Mouse (Mus musculus) olfactory bulb, adult 2 months (tissue): ENCODE results near the gene Gm13271.

ENCODE experiments used
- CTCF ChIP-seq: fragments of 200-500 bp; IDR thresholded peaks from 2 replicates; pipeline ENCODE4 v1.5.1; 2012; ENCODE audit warnings: low read depth, mild to moderate bottlenecking, low read length, moderate library complexity; ENCODE audit not compliant: insufficient read depth
- POLR2A ChIP-seq: fragments of 200-500 bp; IDR thresholded peaks from 2 replicates; pipeline ENCODE4 v1.6.1; 2012; ENCODE audit warnings: mild to moderate bottlenecking, low read depth, low read length, moderate library complexity; ENCODE audit not compliant: insufficient read depth

- no peak for TF ChIP-seq CTCF
- TF ChIP-seq POLR2A = no peak
Measured at GRCm38 (mm10) chr4:88749926-88750325, 4.7 kb upstream of the Gm13271 start.
